Mouse (Mus musculus) kidney, embryonic 14.5 days (tissue): ENCODE measurements around the gene Pde2a. TPM values are rescaled to one million over a fixed set of nuclear protein-coding genes. Genes with fewer than 3 reads are reported as not detected.
A peak's percentile ranks its signal among the peaks of the same experiment; 100 is the strongest.

Source experiments
- ATAC-seq: fragments of 200-750 bp; cut with Nextera tagmentation; 2 replicates; pipeline ENCODE4 v1.8.0; 2017; ENCODE audit warnings: moderate number of reproducible peaks, mild to moderate bottlenecking, moderate TSS enrichment, moderate library complexity; ENCODE audit not compliant: low FRiP score, low TSS enrichment
- H3K27ac ChIP-seq: fragments of 300-500 bp; sonication (generic); 2 replicates; pipeline ENCODE4 v1.5.1; 2014; ENCODE audit warnings: low read depth, mild to moderate bottlenecking, low read length, moderate library complexity, mixed read lengths
- H3K27me3 ChIP-seq: fragments of 300-500 bp; sonication (generic); 2 replicates; pipeline ENCODE4 v1.6.1; 2014; ENCODE audit warnings: mild to moderate bottlenecking, low read length; ENCODE audit not compliant: control insufficient read depth, insufficient read depth
- H3K36me3 ChIP-seq: fragments of 300-500 bp; sonication (generic); 2 replicates; pipeline ENCODE4 v1.6.1; 2014; ENCODE audit warnings: low read length, mixed read lengths; ENCODE audit not compliant: control insufficient read depth, insufficient read depth
- H3K4me1 ChIP-seq: fragments of 300-500 bp; sonication (generic); 2 replicates; pipeline ENCODE4 v1.6.1; 2014; ENCODE audit warnings: low read length, mixed read lengths; ENCODE audit not compliant: control insufficient read depth, insufficient read depth
- H3K4me2 ChIP-seq: fragments of 300-500 bp; sonication (generic); replicated peaks from 2 replicates; pipeline ENCODE4 v1.6.1; 2014; ENCODE audit warnings: low read depth, mild to moderate bottlenecking, low read length
- H3K4me3 ChIP-seq: fragments of 300-500 bp; sonication (generic); 2 replicates; pipeline ENCODE4 v1.5.1; 2014; ENCODE audit warnings: mild to moderate bottlenecking, low read length
- H3K9ac ChIP-seq: fragments of 300-500 bp; sonication (generic); 2 replicates; pipeline ENCODE4 v1.6.1; 2014; ENCODE audit warnings: low read depth, mild to moderate bottlenecking, low read length, moderate library complexity
- H3K9me3 ChIP-seq: fragments of 300-500 bp; sonication (generic); 2 replicates; pipeline ENCODE4 v1.6.1; 2016; ENCODE audit warnings: low read length; ENCODE audit not compliant: control insufficient read depth
- WGBS: fragments of 180-500 bp; shearing (Covaris S2); extraction: QIAGEN DNeasy Blood & Tissue Kit; methylation state at CpG from one replicate; pipeline ENCODE4 v1.1.7; 2014; 5-methylcytosine and 5-hydroxymethylcytosine counted together
- polyA plus RNA-seq: library from polyadenylated mRNA; unstranded; fragments of >200 nt; fragmentation: Nextera tagmentation; extraction: Ambion mirVana; gene quantifications from 2 replicates; pipeline ENCODE4 v1.2.1, GENCODE M21; 2014

Gene Pde2a
- polyA plus RNA-seq, 1 experiment from 2014 or later = 16.4 TPM

- no peaks in the 10 kb centered on the region for H3K9me3 ChIP-seq
- ATAC-seq = no peak
- peaks cover 33% of the 10 kb centered on the region for H3K4me1 ChIP-seq
- 65% methylated on average over 8 of the region's 8 CpGs for WGBS
- no peaks in the 10 kb centered on the region for H3K27me3 ChIP-seq
- no peaks in the 10 kb centered on the region for H3K36me3 ChIP-seq
- H3K27ac ChIP-seq = no peak overlapping the region
- H3K4me3 ChIP-seq = no peak overlapping the region
- no peak overlapping the region for H3K9ac ChIP-seq
- no peak overlapping the region for H3K4me2 ChIP-seq
These were observed 39.1 kb upstream of the Pde2a start for GRCm38 (mm10) chr7:101382378-101382777.

- H3K4me1 ChIP-seq = peaks cover 30% of the 10 kb centered on the region
- no peaks in the 10 kb centered on the region for H3K9me3 ChIP-seq
- WGBS = 80% methylated on average over 3 of the region's 3 CpGs
- no peaks in the 10 kb centered on the region for H3K27me3 ChIP-seq
- no peak for ATAC-seq
- H3K27ac ChIP-seq = no peak overlapping the region
- H3K4me3 ChIP-seq = no peak overlapping the region
- no peak overlapping the region for H3K4me2 ChIP-seq
- H3K36me3 ChIP-seq = peaks cover 2% of the 10 kb centered on the region; the same call in 1 of the 2 replicates
- H3K9ac ChIP-seq = no peak overlapping the region
These were observed 37.7 kb upstream of the Pde2a start for GRCm38 (mm10) chr7:101383756-101384155.

GRCm38 (mm10) chr7:101384931-101385330, 36.6 kb upstream of the Pde2a start:
- Histone ChIP-seq H3K4me1 (peaks cover 23% of the 10 kb centered on the region), H3K9ac (no peak overlapping the region), H3K9me3 (no peaks in the 10 kb centered on the region), H3K4me2 (no peak overlapping the region), H3K36me3 (peaks cover 7% of the 10 kb centered on the region; the same call in 1 of the 2 replicates), H3K27me3 (no peaks in the 10 kb centered on the region), H3K4me3 (no peak overlapping the region), H3K27ac (peak overlapping the region; percentile 68)
- no peak for ATAC-seq
- 38% methylated on average over 10 of the region's 10 CpGs for WGBS

- no peak overlapping the region for H3K9ac ChIP-seq
These were observed 36.2 kb upstream of the Pde2a start for GRCm38 (mm10) chr7:101385331-101385733.

GRCm38 (mm10) chr7:101385866-101386452, 35.5 kb upstream of the Pde2a start:
- Histone ChIP-seq H3K4me1 (peaks cover 23% of the 10 kb centered on the region), H3K9me3 (no peaks in the 10 kb centered on the region), H3K27ac (peak overlapping the region; percentile 68), H3K9ac (no peak overlapping the region), H3K4me3 (no peak overlapping the region), H3K36me3 (peaks cover 12% of the 10 kb centered on the region; the same call in 1 of the 2 replicates), H3K27me3 (no peaks in the 10 kb centered on the region), H3K4me2 (peak overlapping the region; percentile 0; the same call in 1 of the 2 replicates)
- 40% methylated on average over 9 of the region's 10 CpGs for WGBS
- ATAC-seq = peak; percentile 66

More at GRCm38 (mm10) chr7:101385331-101385733, 36.2 kb upstream of the Pde2a start:
- peak overlapping the region; percentile 68 for H3K27ac ChIP-seq
- ATAC-seq = peak; percentile 56
- no peaks in the 10 kb centered on the region for H3K9me3 ChIP-seq
- H3K4me3 ChIP-seq = no peak overlapping the region
- peaks cover 23% of the 10 kb centered on the region for H3K4me1 ChIP-seq
- 0 out of 2 replicates have a peak overlapping the region, but pooled peaks have one; percentile 0 for H3K4me2 ChIP-seq
- peaks cover 9% of the 10 kb centered on the region; the same call in 1 of the 2 replicates for H3K36me3 ChIP-seq
- WGBS = 21% methylated on average over 6 of the region's 6 CpGs
- H3K27me3 ChIP-seq = no peaks in the 10 kb centered on the region

- peaks cover 12% of the 10 kb centered on the region; the same call in 1 of the 2 replicates for H3K36me3 ChIP-seq
- 89% methylated on average over 6 of the region's 6 CpGs for WGBS
- H3K27me3 ChIP-seq = no peaks in the 10 kb centered on the region
- H3K4me1 ChIP-seq = peaks cover 47% of the 10 kb centered on the region
- H3K4me3 ChIP-seq = no peak overlapping the region
- H3K9ac ChIP-seq = no peak overlapping the region
- H3K4me2 ChIP-seq = no peak overlapping the region
- H3K9me3 ChIP-seq = no peaks in the 10 kb centered on the region
- no peak overlapping the region for H3K27ac ChIP-seq
- ATAC-seq = no peak
These were observed 32.2 kb upstream of the Pde2a start for GRCm38 (mm10) chr7:101389256-101389655.

- ATAC-seq = peak; percentile 25; the same call in 1 of the 2 replicates
- H3K4me2 ChIP-seq = no peak overlapping the region; the same call in 1 of the 2 replicates
These were observed 29.5 kb upstream of the Pde2a start for GRCm38 (mm10) chr7:101391909-101392479.

GRCm38 (mm10) chr7:101393015-101393414, 28.5 kb upstream of the Pde2a start:
- Histone ChIP-seq H3K36me3 (peaks cover 33% of the 10 kb centered on the region; the same call in 1 of the 2 replicates), H3K4me3 (no peak overlapping the region), H3K4me2 (no peak overlapping the region; the same call in 1 of the 2 replicates), H3K27me3 (no peaks in the 10 kb centered on the region), H3K4me1 (peaks cover 29% of the 10 kb centered on the region), H3K9me3 (no peaks in the 10 kb centered on the region), H3K9ac (no peak overlapping the region), H3K27ac (peak overlapping the region; percentile 97)
- no peak for ATAC-seq
- WGBS = 43% methylated on average over 4 of the region's 4 CpGs

More at GRCm38 (mm10) chr7:101391909-101392479, 29.5 kb upstream of the Pde2a start:
- H3K4me3 ChIP-seq = no peak overlapping the region
- peak overlapping the region; percentile 97 for H3K27ac ChIP-seq
- H3K4me1 ChIP-seq = peaks cover 32% of the 10 kb centered on the region
- no peaks in the 10 kb centered on the region for H3K9me3 ChIP-seq
- no peak overlapping the region for H3K9ac ChIP-seq
- WGBS = 52% methylated on average over 4 of the region's 4 CpGs
- no peaks in the 10 kb centered on the region for H3K27me3 ChIP-seq
- peaks cover 24% of the 10 kb centered on the region; the same call in 1 of the 2 replicates for H3K36me3 ChIP-seq
